Mouse (Mus musculus) myocyte (in vitro differentiated cells): Measurements from ENCODE around the gene Stox2. TPM values are rescaled to one million over a fixed set of nuclear protein-coding genes. Genes with fewer than 3 reads are reported as not detected.
"Not testable (repeated sequence)": the region's sequence is repeated elsewhere in the genome, so short reads cannot be mapped to it uniquely, and the experiment has no call there.

ENCODE experiments used
- H3K27me3 ChIP-seq: one replicate; pipeline ENCODE4 v1.6.1; 2011; ENCODE audit not compliant: control insufficient read depth, insufficient read depth, insufficient read length
- H3K36me3 ChIP-seq: one replicate; pipeline ENCODE4 v1.6.1; 2011; ENCODE audit not compliant: control insufficient read depth, insufficient read depth
- H3K4me2 ChIP-seq: one replicate; pipeline ENCODE4 v1.6.1; 2011; ENCODE audit warnings: low read depth, control low read depth
- H3K4me3 ChIP-seq: one replicate; pipeline ENCODE4 v1.5.1; 2011; ENCODE audit warnings: mild to moderate bottlenecking, control low read depth, moderate library complexity
- H3K79me2 ChIP-seq: one replicate; pipeline ENCODE4 v1.6.1; 2011; ENCODE audit not compliant: control insufficient read depth, insufficient read depth
- H3ac ChIP-seq: one replicate; pipeline ENCODE4 v1.6.1; 2011; ENCODE audit not compliant: control insufficient read depth, insufficient read length
- CEBPB ChIP-seq: IDR thresholded peaks from 2 replicates; pipeline ENCODE4 v1.6.1; 2011; ENCODE audit warnings: mild to moderate bottlenecking, moderate library complexity; ENCODE audit not compliant: poor library complexity, insufficient read depth, severe bottlenecking
- E2F4 ChIP-seq: IDR thresholded peaks from one replicate; pipeline ENCODE4 v1.6.1; 2011; ENCODE audit warnings: mild to moderate bottlenecking, control low read depth, moderate library complexity; ENCODE audit not compliant: insufficient read depth
- MAX ChIP-seq: IDR thresholded peaks from one replicate; pipeline ENCODE4 v1.6.1; 2011; ENCODE audit warnings: low read depth, mild to moderate bottlenecking, control low read depth
- MYOD1 ChIP-seq, 3 experiments: IDR thresholded peaks; one replicate each; pipeline ENCODE4 v1.6.1; 2011; ENCODE audit warnings: control low read depth in 2 of 3, low read depth in 2 of 3, mild to moderate bottlenecking in 2 of 3, moderate library complexity in 1 of 3; ENCODE audit not compliant: insufficient read length in 2 of 3, control insufficient read depth in 1 of 3
- MYOG ChIP-seq, 3 experiments: IDR thresholded peaks; one replicate each; pipeline ENCODE4 v1.6.1; 2011; ENCODE audit warnings: control low read depth in 2 of 3, low read depth in 2 of 3, mild to moderate bottlenecking in 2 of 3; ENCODE audit not compliant: insufficient read length in 2 of 3, control insufficient read depth in 1 of 3, insufficient read depth in 1 of 3
- POLR2A ChIP-seq: IDR thresholded peaks from one replicate; pipeline ENCODE4 v1.6.1; 2011; ENCODE audit warnings: low read depth, mild to moderate bottlenecking, control low read depth, moderate library complexity; ENCODE audit not compliant: insufficient read length
- POLR2AphosphoS2 ChIP-seq: IDR thresholded peaks from one replicate; pipeline ENCODE4 v1.6.1; 2011; ENCODE audit warnings: low read depth, control low read depth; ENCODE audit not compliant: insufficient read length
- REST ChIP-seq: IDR thresholded peaks from one replicate; pipeline ENCODE4 v1.6.1; 2011; ENCODE audit warnings: mild to moderate bottlenecking, control low read depth, moderate library complexity; ENCODE audit not compliant: insufficient read depth, insufficient read length
- SRF ChIP-seq: IDR thresholded peaks from one replicate; pipeline ENCODE4 v1.6.1; 2011; ENCODE audit warnings: low read depth; ENCODE audit not compliant: control insufficient read depth, insufficient read length
- TCF12 ChIP-seq: IDR thresholded peaks from one replicate; pipeline ENCODE4 v1.6.1; 2011; ENCODE audit warnings: mild to moderate bottlenecking, control low read depth; ENCODE audit not compliant: poor library complexity, insufficient read depth, severe bottlenecking
- TCF3 ChIP-seq: IDR thresholded peaks from one replicate; pipeline ENCODE4 v1.6.1; 2011; ENCODE audit warnings: low read depth, control low read depth; ENCODE audit not compliant: insufficient read length
- USF1 ChIP-seq: IDR thresholded peaks from one replicate; pipeline ENCODE4 v1.6.1; 2011; ENCODE audit warnings: low read depth, mild to moderate bottlenecking, control low read depth, moderate library complexity
- polyA plus RNA-seq: library from polyadenylated mRNA; unstranded; fragments of >200 nt; fragmentation: generic; extraction: Trizol; gene quantifications from one replicate; pipeline ENCODE4 v1.2.1, GENCODE M21; 2012; ENCODE audit warnings: missing spikeins

Gene Stox2
- polyA plus RNA-seq, 1 experiment: not detected

GRCm38 (mm10) chr8:47482354-47483071 is 36.4 kb upstream of the Stox2 start:
- H3ac ChIP-seq: no peak overlapping the region
- no peaks in the 10 kb centered on the region for H3K27me3 ChIP-seq
- H3K36me3 ChIP-seq: peaks cover 3% of the 10 kb centered on the region
- TF ChIP-seq REST: no peak
- no peak for TF ChIP-seq CEBPB
- TF ChIP-seq SRF: no peak
- TF ChIP-seq TCF3: no peak
- TF ChIP-seq E2F4: no peak
- no peak for TF ChIP-seq POLR2A
- TF ChIP-seq MAX: no peak
- TF ChIP-seq USF1: no peak
- no peak for TF ChIP-seq MYOD1 (IDR thresholded peaks at IDR 0.05; ENCODE audit: control insufficient read depth in 1 of 3, insufficient read length in 2 of 3, low read depth in 2 of 3)
- TF ChIP-seq MYOG (IDR thresholded peaks at IDR 0.05; ENCODE audit: control insufficient read depth in 1 of 3, insufficient read depth in 1 of 3, insufficient read length in 2 of 3, low read depth in 2 of 3): no peak
- no peak for TF ChIP-seq TCF12
- no peak for TF ChIP-seq POLR2AphosphoS2
- H3K4me2 ChIP-seq: no peak overlapping the region
- no peak overlapping the region for H3K4me3 ChIP-seq
- H3K79me2 ChIP-seq: no peaks in the 10 kb centered on the region

- Histone ChIP-seq H3K4me2 (no peak overlapping the region), H3K27me3 (no peaks in the 10 kb centered on the region), H3K36me3 (no peaks in the 10 kb centered on the region), H3K4me3 (no peak overlapping the region), H3ac (no peak overlapping the region), H3K79me2 (no peaks in the 10 kb centered on the region)
- no peak for TF ChIP-seq MYOG (IDR thresholded peaks at IDR 0.05; ENCODE audit: control insufficient read depth in 1 of 3, insufficient read depth in 1 of 3, insufficient read length in 2 of 3, low read depth in 2 of 3)
- no peak for TF ChIP-seq REST
- no peak for TF ChIP-seq POLR2AphosphoS2
- TF ChIP-seq SRF: no peak
- no peak for TF ChIP-seq CEBPB
- TF ChIP-seq TCF12: no peak
- no peak for TF ChIP-seq POLR2A
- TF ChIP-seq USF1: no peak
- TF ChIP-seq E2F4: no peak
- TF ChIP-seq MYOD1 (IDR thresholded peaks at IDR 0.05; ENCODE audit: control insufficient read depth in 1 of 3, insufficient read length in 2 of 3, low read depth in 2 of 3): no peak
- no peak for TF ChIP-seq MAX
- TF ChIP-seq TCF3: no peak
These were observed 33.9 kb upstream of the Stox2 start for GRCm38 (mm10) chr8:47480039-47480438.

- Histone ChIP-seq H3K4me3 (no peak overlapping the region), H3K36me3 (no peaks in the 10 kb centered on the region), H3ac (no peak overlapping the region), H3K79me2 (no peaks in the 10 kb centered on the region), H3K4me2 (peak overlapping the region; percentile 12), H3K27me3 (no peaks in the 10 kb centered on the region)
- TF ChIP-seq MAX (no peak), SRF (no peak), MYOG (IDR thresholded peaks at IDR 0.05; ENCODE audit: control insufficient read depth in 1 of 3, insufficient read depth in 1 of 3, insufficient read length in 2 of 3, low read depth in 2 of 3) (peak in 1 of 3 experiments; percentile 48), POLR2AphosphoS2 (no peak), USF1 (peak; percentile 74), TCF12 (no peak), CEBPB (no peak), MYOD1 (IDR thresholded peaks at IDR 0.05; ENCODE audit: control insufficient read depth in 1 of 3, insufficient read length in 2 of 3, low read depth in 2 of 3) (peak in 1 of 3 experiments; percentile 55)
These were observed 15.5 kb upstream of the Stox2 start for GRCm38 (mm10) chr8:47461650-47462049.

- Histone ChIP-seq H3K4me3 (no peak overlapping the region), H3K4me2 (no peak overlapping the region), H3K79me2 (no peaks in the 10 kb centered on the region), H3ac (no peak overlapping the region), H3K27me3 (no peaks in the 10 kb centered on the region), H3K36me3 (no peaks in the 10 kb centered on the region)
- TF ChIP-seq TCF12 (no peak), MYOG (IDR thresholded peaks at IDR 0.05; ENCODE audit: control insufficient read depth in 1 of 3, insufficient read depth in 1 of 3, insufficient read length in 2 of 3, low read depth in 2 of 3) (no peak), MYOD1 (IDR thresholded peaks at IDR 0.05; ENCODE audit: control insufficient read depth in 1 of 3, insufficient read length in 2 of 3, low read depth in 2 of 3) (no peak), SRF (no peak)
These were observed 13.1 kb upstream of the Stox2 start for GRCm38 (mm10) chr8:47459216-47459749.

- Histone ChIP-seq H3ac (no peak overlapping the region), H3K36me3 (no peaks in the 10 kb centered on the region), H3K4me2 (no peak overlapping the region), H3K27me3 (no peaks in the 10 kb centered on the region), H3K4me3 (no peak overlapping the region), H3K79me2 (no peaks in the 10 kb centered on the region)
- TF ChIP-seq SRF: no peak
These were observed 12.4 kb upstream of the Stox2 start for GRCm38 (mm10) chr8:47458591-47458990.

- H3K4me2 ChIP-seq, H3K4me3 ChIP-seq, H3K79me2 ChIP-seq, H3K36me3 ChIP-seq, H3ac ChIP-seq, H3K27me3 ChIP-seq: not testable (repeated sequence)
These were observed 3.0 kb upstream of the Stox2 start for GRCm38 (mm10) chr8:47449211-47449610.
